Mouse (Mus musculus) midbrain, embryonic 14.5 days (tissue): ENCODE results near the gene Gnb4. TPM values are rescaled to one million over a fixed set of nuclear protein-coding genes. Genes with fewer than 3 reads are reported as not detected.
A peak's percentile ranks its signal among the peaks of the same experiment; 100 is the strongest.

ENCODE experiments used
- ATAC-seq: fragments of 200-750 bp; cut with Nextera tagmentation; 2 replicates; pipeline ENCODE4 v1.8.0; 2017; ENCODE audit warnings: moderate number of reproducible peaks, moderate library complexity; ENCODE audit not compliant: low FRiP score, low TSS enrichment
- DNase-seq: peaks from one replicate; pipeline ENCODE4 v3.0.0-alpha.2; 2015
- H3K27ac ChIP-seq: fragments of 300-500 bp; sonication (generic); replicated peaks from 2 replicates; pipeline ENCODE4 v1.5.1; 2014; ENCODE audit warnings: mild to moderate bottlenecking, low read depth, low read length, moderate library complexity
- H3K27me3 ChIP-seq: fragments of 300-500 bp; sonication (generic); 2 replicates; pipeline ENCODE4 v1.6.1; 2014; ENCODE audit warnings: low read length, control low read depth, mixed read lengths; ENCODE audit not compliant: control insufficient read depth, insufficient read depth
- H3K36me3 ChIP-seq: fragments of 300-500 bp; sonication (generic); 2 replicates; pipeline ENCODE4 v1.6.1; 2014; ENCODE audit warnings: low read length, control low read depth; ENCODE audit not compliant: control insufficient read depth, insufficient read depth
- H3K4me1 ChIP-seq: fragments of 300-500 bp; sonication (generic); 2 replicates; pipeline ENCODE4 v1.6.1; 2014; ENCODE audit warnings: mild to moderate bottlenecking, antibody characterized with exemption, low read length, control low read depth; ENCODE audit not compliant: control insufficient read depth, insufficient read depth
- H3K4me2 ChIP-seq: fragments of 300-500 bp; sonication (generic); 2 replicates; pipeline ENCODE4 v1.6.1; 2014; ENCODE audit warnings: mild to moderate bottlenecking, low read length, moderate library complexity
- H3K4me3 ChIP-seq: fragments of 300-500 bp; sonication (generic); replicated peaks from 2 replicates; pipeline ENCODE4 v1.5.1; 2014; ENCODE audit warnings: low read depth, low read length
- H3K9ac ChIP-seq: fragments of 300-500 bp; sonication (generic); replicated peaks from 2 replicates; pipeline ENCODE4 v1.6.1; 2014; ENCODE audit warnings: mild to moderate bottlenecking, low read length, moderate library complexity
- H3K9me3 ChIP-seq: fragments of 300-500 bp; sonication (generic); 2 replicates; pipeline ENCODE4 v1.6.1; 2016; ENCODE audit warnings: low read length, control low read depth, mixed read lengths; ENCODE audit not compliant: control insufficient read depth
- WGBS: fragments of 180-500 bp; shearing (Covaris S2); extraction: QIAGEN DNeasy Blood & Tissue Kit; methylation state at CpG from one replicate; pipeline ENCODE4 v1.1.7; 2014; 5-methylcytosine and 5-hydroxymethylcytosine counted together
- polyA plus RNA-seq: library from polyadenylated mRNA; unstranded; fragments of >200 nt; fragmentation: Nextera tagmentation; extraction: Ambion mirVana; gene quantifications from 2 replicates; pipeline ENCODE4 v1.2.1, GENCODE M21; 2014

Gnb4 gene
- polyA plus RNA-seq, 1 experiment from 2014 or later, result 81.7 TPM

- no peaks in the 10 kb centered on the region for H3K27me3 ChIP-seq
Measured at GRCm38 (mm10) chr3:32575151-32575550, 41.2 kb downstream of the Gnb4 start.

GRCm38 (mm10) chr3:32573881-32574280 lies 42.5 kb downstream of the Gnb4 start:
- Histone ChIP-seq H3K4me2 (no peak overlapping the region), H3K4me1 (no peaks in the 10 kb centered on the region), H3K9me3 (no peaks in the 10 kb centered on the region), H3K27me3 (no peaks in the 10 kb centered on the region), H3K27ac (no peak overlapping the region), H3K36me3 (peaks cover 68% of the 10 kb centered on the region), H3K9ac (no peak overlapping the region), H3K4me3 (no peak overlapping the region)
- ATAC-seq, result no peak
- DNase-seq, result no peak
- 29% methylated on average over 9 of the region's 9 CpGs for WGBS

More at GRCm38 (mm10) chr3:32575151-32575550, 41.2 kb downstream of the Gnb4 start:
- H3K36me3 ChIP-seq, result peaks cover 62% of the 10 kb centered on the region
- no peak for ATAC-seq
- WGBS, result 98% methylated on average over 3 of the region's 3 CpGs
- H3K9me3 ChIP-seq, result no peaks in the 10 kb centered on the region
- H3K4me1 ChIP-seq, result no peaks in the 10 kb centered on the region
- H3K9ac ChIP-seq, result no peak overlapping the region
- H3K27ac ChIP-seq, result no peak overlapping the region
- no peak for DNase-seq
- no peak overlapping the region for H3K4me3 ChIP-seq
- H3K4me2 ChIP-seq, result no peak overlapping the region

GRCm38 (mm10) chr3:32573086-32573485 lies 43.3 kb downstream of the Gnb4 start:
- H3K4me2 ChIP-seq, result no peak overlapping the region
- peaks cover 74% of the 10 kb centered on the region for H3K36me3 ChIP-seq
- no peaks in the 10 kb centered on the region for H3K9me3 ChIP-seq
- H3K4me3 ChIP-seq, result no peak overlapping the region
- H3K27ac ChIP-seq, result no peak overlapping the region
- no peak overlapping the region for H3K9ac ChIP-seq
- ATAC-seq (no peak), DNase-seq (no peak)
- WGBS, result 90% methylated on average over 2 of the region's 2 CpGs
- no peaks in the 10 kb centered on the region for H3K4me1 ChIP-seq
- H3K27me3 ChIP-seq, result no peaks in the 10 kb centered on the region

GRCm38 (mm10) chr3:32563401-32563800 lies 53.0 kb downstream of the Gnb4 start:
- Histone ChIP-seq H3K9ac (no peak overlapping the region), H3K27me3 (no peaks in the 10 kb centered on the region), H3K4me1 (no peaks in the 10 kb centered on the region), H3K9me3 (no peaks in the 10 kb centered on the region), H3K36me3 (peaks cover 68% of the 10 kb centered on the region), H3K4me2 (no peak overlapping the region), H3K27ac (no peak overlapping the region), H3K4me3 (no peak overlapping the region)
- no peak for DNase-seq
- WGBS, result 94% methylated on average over 6 of the region's 6 CpGs
- ATAC-seq, result no peak

GRCm38 (mm10) chr3:32553061-32553460 lies 63.3 kb downstream of the Gnb4 start:
- no peak overlapping the region for H3K4me2 ChIP-seq
- peaks cover 33% of the 10 kb centered on the region for H3K36me3 ChIP-seq
- 94% methylated on average over 1 of the region's 1 CpGs for WGBS
- H3K4me3 ChIP-seq, result no peak overlapping the region
- peak; percentile 31 for DNase-seq
- no peaks in the 10 kb centered on the region for H3K9me3 ChIP-seq
- no peak for ATAC-seq
- H3K27ac ChIP-seq, result no peak overlapping the region
- H3K9ac ChIP-seq, result no peak overlapping the region
- no peaks in the 10 kb centered on the region for H3K27me3 ChIP-seq
- H3K4me1 ChIP-seq, result no peaks in the 10 kb centered on the region

- Histone ChIP-seq H3K36me3 (peaks cover 50% of the 10 kb centered on the region), H3K4me1 (no peaks in the 10 kb centered on the region), H3K4me3 (no peak overlapping the region), H3K27ac (no peak overlapping the region), H3K4me2 (no peak overlapping the region), H3K9me3 (no peaks in the 10 kb centered on the region), H3K27me3 (no peaks in the 10 kb centered on the region), H3K9ac (no peak overlapping the region)
- ATAC-seq (no peak), DNase-seq (no peak)
- WGBS, result 94% methylated on average over 5 of the region's 5 CpGs
Measured at GRCm38 (mm10) chr3:32538091-32538490, 78.3 kb downstream of the Gnb4 start.

GRCm38 (mm10) chr3:32537556-32537955 lies 78.8 kb downstream of the Gnb4 start:
- WGBS, result 71% methylated on average over 1 of the region's 1 CpGs
- Histone ChIP-seq H3K9me3 (no peaks in the 10 kb centered on the region), H3K27me3 (no peaks in the 10 kb centered on the region), H3K9ac (no peak overlapping the region), H3K36me3 (peaks cover 53% of the 10 kb centered on the region), H3K4me2 (no peak overlapping the region), H3K4me1 (no peaks in the 10 kb centered on the region), H3K4me3 (no peak overlapping the region), H3K27ac (no peak overlapping the region)
- ATAC-seq, result no peak
- no peak for DNase-seq

- Histone ChIP-seq H3K9me3 (no peaks in the 10 kb centered on the region), H3K27me3 (no peaks in the 10 kb centered on the region), H3K4me1 (peaks cover 4% of the 10 kb centered on the region; the same call in 1 of the 2 replicates), H3K27ac (no peak overlapping the region), H3K4me3 (no peak overlapping the region), H3K36me3 (peaks cover 46% of the 10 kb centered on the region), H3K9ac (no peak overlapping the region), H3K4me2 (no peak overlapping the region)
- no peak for DNase-seq
- no peak for ATAC-seq
- 88% methylated on average over 1 of the region's 1 CpGs for WGBS
Measured at GRCm38 (mm10) chr3:32535692-32536091, 80.7 kb downstream of the Gnb4 start.
